Mouse (Mus musculus): Measurements from ENCODE around the gene Rad51b. TPM values are rescaled to one million over a fixed set of nuclear protein-coding genes. Genes with fewer than 3 reads are reported as not detected.

Gene Rad51b
- polyA plus RNA-seq, 1 experiment from 2014 or later, result 3.9 TPM

- H3K4me2 ChIP-seq (ENCODE audit: low read length), result no peak overlapping the region
- ATAC-seq (replicated peaks; ENCODE audit: low FRiP score, low read depth) (no peak), DNase-seq (ENCODE audit: low spot score) (no peak)
- no peak overlapping the region for H3K27ac ChIP-seq
- H3K4me1 ChIP-seq (replicated peaks; ENCODE audit: insufficient read depth, low read length), result no peaks in the 10 kb centered on the region
- no peaks in the 10 kb centered on the region for H3K9me3 ChIP-seq (replicated peaks; ENCODE audit: low read length)
- TF ChIP-seq CTCF (IDR thresholded peaks at IDR 0.05; ENCODE audit: low read depth), result no peak
- no peak overlapping the region for H3K9ac ChIP-seq (ENCODE audit: low read depth, low read length)
- H3K4me3 ChIP-seq (replicated peaks; ENCODE audit: low read depth, low read length), result no peak overlapping the region
- no peaks in the 10 kb centered on the region for H3K36me3 ChIP-seq (ENCODE audit: insufficient read depth, low read length)
- no peaks in the 10 kb centered on the region for H3K27me3 ChIP-seq (ENCODE audit: insufficient read depth, low read length)
- 86% methylated on average over 4 of the region's 4 CpGs for WGBS
Measured at GRCm38 (mm10) chr12:79492613-79493012, 195.5 kb downstream of the Rad51b start.

- no peak overlapping the region for H3K4me3 ChIP-seq (replicated peaks; ENCODE audit: low read depth, low read length)
- no peaks in the 10 kb centered on the region for H3K27me3 ChIP-seq (ENCODE audit: insufficient read depth, low read length)
- no peak overlapping the region for H3K4me2 ChIP-seq (ENCODE audit: low read length)
- ATAC-seq (replicated peaks; ENCODE audit: low FRiP score, low read depth), result no peak
- DNase-seq (ENCODE audit: low spot score), result no peak
- no peak overlapping the region for H3K27ac ChIP-seq
- no peaks in the 10 kb centered on the region for H3K36me3 ChIP-seq (ENCODE audit: insufficient read depth, low read length)
- no peaks in the 10 kb centered on the region for H3K9me3 ChIP-seq (replicated peaks; ENCODE audit: low read length)
- no peak for TF ChIP-seq CTCF (IDR thresholded peaks at IDR 0.05; ENCODE audit: low read depth)
- no peak overlapping the region for H3K9ac ChIP-seq (ENCODE audit: low read depth, low read length)
- no peaks in the 10 kb centered on the region for H3K4me1 ChIP-seq (replicated peaks; ENCODE audit: insufficient read depth, low read length)
- WGBS, result 59% methylated on average over 2 of the region's 2 CpGs
Measured at GRCm38 (mm10) chr12:79493481-79493880, 196.4 kb downstream of the Rad51b start.

- 38% methylated on average over 1 of the region's 1 CpGs for WGBS
- no peak overlapping the region for H3K4me2 ChIP-seq (ENCODE audit: low read length)
- H3K36me3 ChIP-seq (ENCODE audit: insufficient read depth, low read length), result no peaks in the 10 kb centered on the region
- no peaks in the 10 kb centered on the region for H3K4me1 ChIP-seq (replicated peaks; ENCODE audit: insufficient read depth, low read length)
- H3K27ac ChIP-seq, result no peak overlapping the region
- no peak overlapping the region for H3K9ac ChIP-seq (ENCODE audit: low read depth, low read length)
- H3K9me3 ChIP-seq (replicated peaks; ENCODE audit: low read length), result no peaks in the 10 kb centered on the region
- no peaks in the 10 kb centered on the region for H3K27me3 ChIP-seq (ENCODE audit: insufficient read depth, low read length)
- H3K4me3 ChIP-seq (replicated peaks; ENCODE audit: low read depth, low read length), result no peak overlapping the region
- no peak for TF ChIP-seq CTCF (IDR thresholded peaks at IDR 0.05; ENCODE audit: low read depth)
- no peak for DNase-seq (ENCODE audit: low spot score)
- no peak for ATAC-seq (replicated peaks; ENCODE audit: low FRiP score, low read depth)
Measured at GRCm38 (mm10) chr12:79498326-79498725, 201.2 kb downstream of the Rad51b start.

- WGBS, result 85% methylated on average over 5 of the region's 5 CpGs
- H3K27ac ChIP-seq, result no peak overlapping the region
- H3K4me1 ChIP-seq (replicated peaks; ENCODE audit: insufficient read depth, low read length), result peaks cover 4% of the 10 kb centered on the region; the same call in 1 of the 2 replicates
- DNase-seq (ENCODE audit: low spot score) (no peak), ATAC-seq (replicated peaks; ENCODE audit: low FRiP score, low read depth) (no peak)
- no peak for TF ChIP-seq CTCF (IDR thresholded peaks at IDR 0.05; ENCODE audit: low read depth)
- no peak overlapping the region for H3K4me2 ChIP-seq (ENCODE audit: low read length)
- no peaks in the 10 kb centered on the region for H3K36me3 ChIP-seq (ENCODE audit: insufficient read depth, low read length)
- no peaks in the 10 kb centered on the region for H3K27me3 ChIP-seq (ENCODE audit: insufficient read depth, low read length)
- H3K9ac ChIP-seq (ENCODE audit: low read depth, low read length), result no peak overlapping the region
- no peaks in the 10 kb centered on the region for H3K9me3 ChIP-seq (replicated peaks; ENCODE audit: low read length)
- H3K4me3 ChIP-seq (replicated peaks; ENCODE audit: low read depth, low read length), result no peak overlapping the region
Measured at GRCm38 (mm10) chr12:79499809-79500208, 202.7 kb downstream of the Rad51b start.

- 66% methylated on average over 3 of the region's 3 CpGs for WGBS
- no peak for ATAC-seq (replicated peaks; ENCODE audit: low FRiP score, low read depth)
Measured at GRCm38 (mm10) chr12:79501877-79502276, 204.8 kb downstream of the Rad51b start.

GRCm38 (mm10) chr12:79502862-79503581 is 205.9 kb downstream of the Rad51b start:
- 0 out of 2 replicates have a peak, but pooled peaks have one; percentile 33 for ATAC-seq (replicated peaks; ENCODE audit: low FRiP score, low read depth)
- Histone ChIP-seq H3K4me3 (replicated peaks; ENCODE audit: low read depth, low read length) (no peak overlapping the region), H3K9ac (ENCODE audit: low read depth, low read length) (no peak overlapping the region), H3K4me1 (replicated peaks; ENCODE audit: insufficient read depth, low read length) (peaks cover 14% of the 10 kb centered on the region; the same call in 1 of the 2 replicates), H3K4me2 (ENCODE audit: low read length) (no peak overlapping the region), H3K36me3 (ENCODE audit: insufficient read depth, low read length) (no peaks in the 10 kb centered on the region), H3K27me3 (ENCODE audit: insufficient read depth, low read length) (no peaks in the 10 kb centered on the region), H3K27ac (peak overlapping the region; percentile 57), H3K9me3 (replicated peaks; ENCODE audit: low read length) (no peaks in the 10 kb centered on the region)
- TF ChIP-seq CTCF (IDR thresholded peaks at IDR 0.05; ENCODE audit: low read depth), result no peak
- WGBS, result 64% methylated on average over 11 of the region's 11 CpGs
- peak; percentile 89 for DNase-seq (ENCODE audit: low spot score)

More at GRCm38 (mm10) chr12:79501877-79502276, 204.8 kb downstream of the Rad51b start:
- no peak for DNase-seq (ENCODE audit: low spot score)
- Histone ChIP-seq H3K27ac (peak overlapping the region; percentile 62), H3K9me3 (replicated peaks; ENCODE audit: low read length) (no peaks in the 10 kb centered on the region), H3K27me3 (ENCODE audit: insufficient read depth, low read length) (no peaks in the 10 kb centered on the region), H3K4me1 (replicated peaks; ENCODE audit: insufficient read depth, low read length) (peaks cover 9% of the 10 kb centered on the region; the same call in 1 of the 2 replicates), H3K9ac (ENCODE audit: low read depth, low read length) (no peak overlapping the region), H3K4me2 (ENCODE audit: low read length) (no peak overlapping the region), H3K36me3 (ENCODE audit: insufficient read depth, low read length) (no peaks in the 10 kb centered on the region), H3K4me3 (replicated peaks; ENCODE audit: low read depth, low read length) (no peak overlapping the region)
- no peak for TF ChIP-seq CTCF (IDR thresholded peaks at IDR 0.05; ENCODE audit: low read depth)

All from kidney, postnatal 0 days (tissue).